Mouse (Mus musculus): ENCODE data around the gene Olfr791. TPM values are rescaled to one million over a fixed set of nuclear protein-coding genes. Genes with fewer than 3 reads are reported as not detected.

The Olfr791 gene
- total RNA-seq (2023), result not detected

GRCm38 (mm10) chr10:129521492-129521891 lies at the start of gene Olfr791:
TSS of gene Olfr791 (plus strand) at chr10:129521792.

DNA sequence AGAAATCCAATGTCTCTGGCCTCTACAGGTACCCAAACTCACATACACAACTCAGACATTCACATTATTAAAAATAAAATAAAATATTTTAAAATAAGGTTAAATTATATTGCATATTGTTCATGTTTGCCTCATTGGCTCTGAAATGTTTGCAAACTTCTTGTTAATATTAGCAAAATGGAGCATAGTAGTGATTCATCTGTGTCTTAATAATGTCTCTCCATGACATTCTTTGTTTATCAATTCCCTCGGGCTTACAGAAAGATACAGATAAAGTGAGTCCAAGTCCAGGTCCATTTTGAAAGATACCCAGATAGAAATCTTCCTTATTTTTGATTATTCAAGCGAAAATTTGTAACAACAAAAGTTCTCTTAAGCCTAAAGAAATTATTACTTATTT lies 37.1 kb upstream of the Olfr791 start, which contains the start of gene Olfr789:
Gene Olfr789, plus strand, starts transcription at position 301 of the 400 bp plus-strand sequence.

DNA sequence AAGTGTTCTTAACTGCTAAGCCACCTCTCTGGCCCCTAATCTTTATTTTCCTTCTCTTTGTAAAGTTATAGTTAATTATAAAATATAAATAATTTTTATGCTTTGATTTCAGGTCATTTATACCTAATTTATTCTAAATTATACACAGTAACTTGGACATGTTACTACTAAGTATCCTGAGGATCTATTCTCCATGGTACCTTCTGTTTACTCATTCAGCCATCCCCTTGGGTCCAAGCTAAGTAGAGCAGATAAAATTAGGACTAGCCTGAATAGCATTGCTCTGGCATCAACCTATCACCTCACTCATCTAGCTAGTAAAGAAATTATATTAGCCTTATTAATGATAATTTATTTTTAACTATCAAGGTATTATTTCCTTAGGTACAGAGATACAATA lies 23.4 kb upstream of the Olfr791 start, which contains the start of gene Olfr790:
Gene Olfr790, plus strand, starts transcription at position 301 of the 400 bp plus-strand sequence.

GRCm38 (mm10) chr10:129538862-129539261 lies 17.3 kb downstream of the Olfr791 start, which contains the start of gene Olfr792:
TSS of gene Olfr792 (plus strand) at chr10:129539162.

DNA sequence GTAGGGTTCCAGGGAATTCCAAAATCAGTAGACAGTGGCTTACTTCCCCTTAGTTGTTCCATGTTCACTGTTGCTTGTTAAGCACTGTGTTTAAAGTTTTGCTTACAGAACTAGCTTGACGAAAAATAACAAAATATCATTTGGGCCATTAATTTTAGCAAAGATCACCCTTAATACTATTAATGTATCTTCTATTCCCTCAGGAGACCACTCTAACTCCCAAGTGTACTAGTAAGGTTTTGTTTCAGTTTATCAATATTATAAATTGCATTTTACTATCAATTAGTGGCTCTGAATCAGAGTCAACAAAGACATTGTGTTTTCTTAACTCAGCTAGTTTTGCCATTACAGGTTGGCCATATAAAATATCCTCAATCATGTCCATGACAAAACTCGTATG lies 45.8 kb downstream of the Olfr791 start, which contains the start of gene Olfr794:
Gene Olfr794, plus strand, starts transcription at position 301 of the 400 bp plus-strand sequence.

Other genes starting within 250 kb of the Olfr791 start
- gene Olfr780, start 203.7 kb upstream of the Olfr791 start, total RNA-seq (2023), result not detected
- not detected for gene Olfr781, start 192.9 kb upstream of the Olfr791 start, total RNA-seq (2023)
- not detected for gene Olfr782, start 172.9 kb upstream of the Olfr791 start, total RNA-seq (2023)
- not detected for gene Olfr784, start 137.7 kb upstream of the Olfr791 start, total RNA-seq (2023)
- not detected for gene Olfr785, start 116.4 kb upstream of the Olfr791 start, total RNA-seq (2023)
- not detected for gene Olfr786, start 94.5 kb upstream of the Olfr791 start, total RNA-seq (2023)
- not detected for gene Olfr787, start 59.9 kb upstream of the Olfr791 start, total RNA-seq (2023)
- gene Olfr788, start 50.8 kb upstream of the Olfr791 start, total RNA-seq (2023), result not detected
- not detected for gene Olfr789, start 37.0 kb upstream of the Olfr791 start, total RNA-seq (2023)
- gene Olfr790, start 23.3 kb upstream of the Olfr791 start, total RNA-seq (2023), result not detected
- not detected for gene Olfr792, start 17.4 kb downstream of the Olfr791 start, total RNA-seq (2023)
- gene Olfr794, start 45.9 kb downstream of the Olfr791 start, total RNA-seq (2023), result not detected
- gene Olfr796, start 90.8 kb downstream of the Olfr791 start, total RNA-seq (2023), result not detected
- not detected for gene Olfr798, start 106.1 kb downstream of the Olfr791 start, total RNA-seq (2023)
- gene Olfr799, start 115.7 kb downstream of the Olfr791 start, total RNA-seq (2023), result not detected
- not detected for gene Olfr800, start 135.9 kb downstream of the Olfr791 start, total RNA-seq (2023)
- gene Olfr801, start 152.1 kb downstream of the Olfr791 start, total RNA-seq (2023), result not detected
- gene Olfr802, start 166.4 kb downstream of the Olfr791 start, total RNA-seq (2023), result not detected
- gene Olfr803, start 172.5 kb downstream of the Olfr791 start, total RNA-seq (2023), result not detected
- gene Olfr804, start 181.4 kb downstream of the Olfr791 start, total RNA-seq (2023), result not detected
- not detected for gene Olfr805, start 207.6 kb downstream of the Olfr791 start, total RNA-seq (2023)
- not detected for gene Olfr806, start 220.1 kb downstream of the Olfr791 start, total RNA-seq (2023)
- not detected for gene Olfr807, start 236.0 kb downstream of the Olfr791 start, total RNA-seq (2023)
- gene Olfr808, start 243.7 kb downstream of the Olfr791 start, total RNA-seq (2023), result not detected

All from B cell, adult 67 days (primary cell).